ENCODE assay signal across 23 mouse cellular contexts in genomic region chr4:85669271-85669670, GRCm38 (mm10).
A peak's percentile ranks its signal among the peaks of the same experiment; 100 is the strongest.
DNase-seq lines count a peak whose midpoint lies in the region; ATAC-seq lines count a peak whose summit lies in the region.
"Had no signal": no experiment of that assay in that cellular context is flagged by ENCODE, and none has a peak within 500 bp of the region (broad histone marks: within the 10 kb centered on the region; RNA-seq: fewer than 3 reads in every experiment).

No protein-coding gene starts in this region.

- no peak overlapping the region for H3K9ac ChIP-seq in kidney, embryonic 14.5 days (ENCODE audit: low read depth, low read length)
- H3K9ac ChIP-seq in midbrain, embryonic 14.5 days (replicated peaks; ENCODE audit: low read length), result no peak overlapping the region
- H3K9ac ChIP-seq in midbrain, embryonic 16.5 days (ENCODE audit: low read depth, low read length), result no peak overlapping the region
- H3K9ac ChIP-seq: embryonic facial prominence, embryonic 12.5 days; forebrain, embryonic 13.5 days; forebrain, embryonic 15.5 days had no signal

- no peak overlapping the region for H3K4me2 ChIP-seq in kidney, embryonic 14.5 days (replicated peaks; ENCODE audit: low read depth, low read length)
- no peak overlapping the region for H3K4me2 ChIP-seq in midbrain, embryonic 14.5 days (ENCODE audit: low read length)
- no peak overlapping the region for H3K4me2 ChIP-seq in midbrain, embryonic 16.5 days (ENCODE audit: low read length)
- H3K4me2 ChIP-seq: embryonic facial prominence, embryonic 12.5 days; forebrain, embryonic 13.5 days; forebrain, embryonic 15.5 days had no signal

- no peaks in the 10 kb centered on the region for H3K27me3 ChIP-seq in kidney, embryonic 14.5 days (ENCODE audit: control insufficient read depth, insufficient read depth, low read length)
- H3K27me3 ChIP-seq in midbrain, embryonic 14.5 days (ENCODE audit: control insufficient read depth, insufficient read depth, low read length), result no peaks in the 10 kb centered on the region
- H3K27me3 ChIP-seq in midbrain, embryonic 10.5 days (ENCODE audit: low read depth, poor library complexity, severe bottlenecking), result no peaks in the 10 kb centered on the region
- H3K27me3 ChIP-seq in midbrain, embryonic 16.5 days (ENCODE audit: control insufficient read depth, insufficient read depth, low read depth, low read length), result no peaks in the 10 kb centered on the region
- H3K27me3 ChIP-seq: CH12.LX; embryonic facial prominence, embryonic 12.5 days; forebrain, embryonic 13.5 days; forebrain, embryonic 15.5 days; Patski had no signal

- no peaks in the 10 kb centered on the region for H3K9me3 ChIP-seq in kidney, embryonic 14.5 days (ENCODE audit: control insufficient read depth, low read length)
- no peaks in the 10 kb centered on the region for H3K9me3 ChIP-seq in midbrain, embryonic 14.5 days (ENCODE audit: control insufficient read depth, low read length)
- H3K9me3 ChIP-seq in midbrain, embryonic 10.5 days (replicated peaks), result no peaks in the 10 kb centered on the region
- no peaks in the 10 kb centered on the region for H3K9me3 ChIP-seq in midbrain, embryonic 16.5 days (replicated peaks; ENCODE audit: control insufficient read depth, low read length, poor library complexity, severe bottlenecking)
- H3K9me3 ChIP-seq: embryonic facial prominence, embryonic 10.5 days; embryonic facial prominence, embryonic 12.5 days; forebrain, embryonic 13.5 days; forebrain, embryonic 15.5 days; G1E had no signal

- H3K4me3 ChIP-seq in kidney, embryonic 14.5 days (ENCODE audit: low read length), result no peak overlapping the region
- H3K4me3 ChIP-seq in midbrain, embryonic 14.5 days (replicated peaks; ENCODE audit: low read depth, low read length), result no peak overlapping the region
- H3K4me3 ChIP-seq in midbrain, embryonic 10.5 days, result no peak overlapping the region
- no peak overlapping the region for H3K4me3 ChIP-seq in midbrain, embryonic 16.5 days (ENCODE audit: low read depth, low read length)
- H3K4me3 ChIP-seq: embryonic facial prominence, embryonic 10.5 days; embryonic facial prominence, embryonic 12.5 days; forebrain, embryonic 13.5 days; forebrain, embryonic 15.5 days had no signal

- WGBS in kidney, embryonic 14.5 days, result 55% methylated on average over 5 of the region's 5 CpGs
- WGBS in midbrain, embryonic 14.5 days, result 70% methylated on average over 5 of the region's 5 CpGs
- WGBS in midbrain, embryonic 10.5 days, result 91% methylated on average over 5 of the region's 5 CpGs
- 77% methylated on average over 5 of the region's 5 CpGs for WGBS in midbrain, embryonic 16.5 days

- H3K27ac ChIP-seq in kidney, embryonic 14.5 days (ENCODE audit: low read depth, low read length), result peak overlapping the region; percentile 17; the same call in 1 of the 2 replicates
- no peak overlapping the region for H3K27ac ChIP-seq in midbrain, embryonic 14.5 days (replicated peaks; ENCODE audit: low read depth, low read length)
- no peak overlapping the region for H3K27ac ChIP-seq in midbrain, embryonic 10.5 days (replicated peaks)
- H3K27ac ChIP-seq in midbrain, embryonic 16.5 days (ENCODE audit: low read length), result no peak overlapping the region
- H3K27ac ChIP-seq: embryonic facial prominence, embryonic 10.5 days; embryonic facial prominence, embryonic 12.5 days; forebrain, embryonic 13.5 days; forebrain, embryonic 15.5 days had no signal

- DNase-seq in kidney, adult 9 months, result no peak
- DNase-seq in midbrain, embryonic 14.5 days, result peak; percentile 5
- DNase-seq in midbrain, embryonic 10.5 days (ENCODE audit: low spot score), result no peak
- DNase-seq: adrenal gland, adult 8-10 months; adrenal gland, postnatal 14 days; adrenal gland, postnatal 36 days; B cell, adult 2 months; cerebellum, adult 11-12 months; cerebellum, adult 2 months; cerebellum, adult 9-10 months; cerebellum, postnatal 10 days; cerebellum, postnatal 25 days had no signal

- ATAC-seq in kidney, embryonic 14.5 days (ENCODE audit: low FRiP score, low TSS enrichment), result no peak
- no peak for ATAC-seq in midbrain, embryonic 14.5 days (ENCODE audit: low FRiP score, low TSS enrichment)
- ATAC-seq in midbrain, embryonic 16.5 days, result 0 out of 2 replicates have a peak, but pooled peaks have one; percentile 39
- ATAC-seq: activated CD4-positive, CD25-positive, alpha-beta regulatory T cell, adult 4 months; CD4-positive, CD25-positive, alpha-beta regulatory T cell, adult 4 months; forebrain, embryonic 13.5 days; forebrain, embryonic 15.5 days; Patski had no signal

- H3K4me1 ChIP-seq in kidney, embryonic 14.5 days (ENCODE audit: control insufficient read depth, insufficient read depth, low read length), result 0 out of 2 replicates have a peak, but pooled peaks cover 3% of the 10 kb centered on the region
- H3K4me1 ChIP-seq in midbrain, embryonic 14.5 days (ENCODE audit: control insufficient read depth, insufficient read depth, low read length), result 0 out of 2 replicates have a peak, but pooled peaks cover 6% of the 10 kb centered on the region
- peaks cover 5% of the 10 kb centered on the region for H3K4me1 ChIP-seq in midbrain, embryonic 10.5 days
- H3K4me1 ChIP-seq in midbrain, embryonic 16.5 days (ENCODE audit: control insufficient read depth, insufficient read depth, low read length), result 0 out of 2 replicates have a peak, but pooled peaks cover 3% of the 10 kb centered on the region
- H3K4me1 ChIP-seq: embryonic facial prominence, embryonic 12.5 days; forebrain, embryonic 13.5 days; forebrain, embryonic 15.5 days had no signal

- no peaks in the 10 kb centered on the region for H3K36me3 ChIP-seq in kidney, embryonic 14.5 days (ENCODE audit: control insufficient read depth, insufficient read depth, low read length)
- H3K36me3 ChIP-seq in midbrain, embryonic 14.5 days (ENCODE audit: control insufficient read depth, insufficient read depth, low read length), result no peaks in the 10 kb centered on the region
- H3K36me3 ChIP-seq in midbrain, embryonic 10.5 days, result no peaks in the 10 kb centered on the region
- no peaks in the 10 kb centered on the region for H3K36me3 ChIP-seq in midbrain, embryonic 16.5 days (ENCODE audit: control insufficient read depth, insufficient read depth, low read length)
- H3K36me3 ChIP-seq: embryonic facial prominence, embryonic 10.5 days; embryonic facial prominence, embryonic 12.5 days; forebrain, embryonic 15.5 days; G1E had no signal
